Mouse (Mus musculus) brain, embryonic 14.5 days (tissue): ENCODE measurements at regions not wholly inside any gene's neighbourhood (a gene's known extent, or its start where the extent isn't known, plus 50 kb on each side); places are given as distances from the start of the nearest gene placed in this dataset.

Source experiments
- CTCF ChIP-seq: fragments of 200-500 bp; IDR thresholded peaks from 2 replicates; pipeline ENCODE4 v1.5.1; 2012; ENCODE audit warnings: inconsistent platforms, mild to moderate bottlenecking, moderate library complexity, borderline replicate concordance; ENCODE audit not compliant: insufficient read depth, insufficient read length; ENCODE audit errors: extremely low read depth
- POLR2A ChIP-seq: fragments of 200-500 bp; IDR thresholded peaks from 2 replicates; pipeline ENCODE4 v1.6.1; 2012; ENCODE audit warnings: mild to moderate bottlenecking, inconsistent platforms, borderline replicate concordance; ENCODE audit not compliant: poor library complexity, insufficient read depth, insufficient read length, severe bottlenecking; ENCODE audit errors: extremely low read depth

- TF ChIP-seq CTCF: no peak
- TF ChIP-seq POLR2A: no peak
Observed at GRCm38 (mm10) chr6:117575057-117575456, 265.9 kb upstream of the Zfp637 start.
